Mouse (Mus musculus): ENCODE results near the gene Arl6. TPM values are rescaled to one million over a fixed set of nuclear protein-coding genes. Genes with fewer than 3 reads are reported as not detected.

The Arl6 gene
- polyA plus RNA-seq (2014; fragmentation: Illumina TruSeq; extraction: RNeasy Lipid Tissue Mini Kit (QIAGEN cat#74804); ENCODE audit: low replicate concordance), result 9.3 TPM

DNA sequence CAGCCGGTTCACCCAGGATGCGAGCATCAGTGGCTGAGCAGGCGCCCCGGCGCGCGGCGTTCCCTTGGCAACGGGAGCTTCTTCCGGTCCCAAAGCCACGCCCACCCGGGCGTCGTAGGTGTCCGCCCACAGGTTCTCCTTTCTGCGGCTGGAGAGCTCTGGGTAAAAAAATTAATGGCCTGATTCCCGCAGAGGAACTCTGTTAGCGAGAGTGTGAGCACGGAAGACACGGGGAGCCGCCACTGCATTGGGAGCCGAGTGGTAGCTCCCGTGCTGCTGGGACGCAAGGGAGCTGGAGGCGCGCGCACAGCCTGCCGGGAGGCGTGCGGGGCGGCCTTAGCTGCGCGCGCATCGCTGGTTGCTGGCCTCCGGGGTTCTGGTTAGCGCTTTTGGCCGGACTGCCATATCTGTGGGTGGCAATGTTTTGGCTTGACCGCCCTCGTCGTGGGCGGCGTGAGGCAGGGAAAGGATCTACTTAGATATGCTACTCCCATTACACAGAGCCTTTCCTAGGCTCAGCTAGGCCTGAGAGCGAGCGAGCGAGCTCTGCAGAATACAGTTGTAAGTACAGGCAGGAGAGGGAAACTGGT lies at the start of gene Arl6:
Arl6 (minus strand) TSS at position 290 of the 590 bp plus-strand sequence.

GRCm38 (mm10) chr16:59600311-59601251 lies 38.6 kb downstream of the Arl6 start, which contains the start of gene Crybg3:
Gene Crybg3, minus strand, starts transcription at chr16:59600979.

Other genes starting within 250 kb of the Arl6 start
- gene Gabrr3, start 232.1 kb downstream of the Arl6 start, polyA plus RNA-seq (2014; fragmentation: Illumina TruSeq; extraction: RNeasy Lipid Tissue Mini Kit (QIAGEN cat#74804); ENCODE audit: low replicate concordance), result not detected
- gene Riox2, start 167.6 kb downstream of the Arl6 start, polyA plus RNA-seq (2014; fragmentation: Illumina TruSeq; extraction: RNeasy Lipid Tissue Mini Kit (QIAGEN cat#74804); ENCODE audit: low replicate concordance), result 26.7 TPM
- gene Crybg3, start 38.4 kb downstream of the Arl6 start, polyA plus RNA-seq (2014; fragmentation: Illumina TruSeq; extraction: RNeasy Lipid Tissue Mini Kit (QIAGEN cat#74804); ENCODE audit: low replicate concordance), result 12.6 TPM

All from small intestine, adult 10 weeks (tissue).